Comparison of ENCODE assay signal across 8 mouse cellular contexts in the genomic region with DNA sequence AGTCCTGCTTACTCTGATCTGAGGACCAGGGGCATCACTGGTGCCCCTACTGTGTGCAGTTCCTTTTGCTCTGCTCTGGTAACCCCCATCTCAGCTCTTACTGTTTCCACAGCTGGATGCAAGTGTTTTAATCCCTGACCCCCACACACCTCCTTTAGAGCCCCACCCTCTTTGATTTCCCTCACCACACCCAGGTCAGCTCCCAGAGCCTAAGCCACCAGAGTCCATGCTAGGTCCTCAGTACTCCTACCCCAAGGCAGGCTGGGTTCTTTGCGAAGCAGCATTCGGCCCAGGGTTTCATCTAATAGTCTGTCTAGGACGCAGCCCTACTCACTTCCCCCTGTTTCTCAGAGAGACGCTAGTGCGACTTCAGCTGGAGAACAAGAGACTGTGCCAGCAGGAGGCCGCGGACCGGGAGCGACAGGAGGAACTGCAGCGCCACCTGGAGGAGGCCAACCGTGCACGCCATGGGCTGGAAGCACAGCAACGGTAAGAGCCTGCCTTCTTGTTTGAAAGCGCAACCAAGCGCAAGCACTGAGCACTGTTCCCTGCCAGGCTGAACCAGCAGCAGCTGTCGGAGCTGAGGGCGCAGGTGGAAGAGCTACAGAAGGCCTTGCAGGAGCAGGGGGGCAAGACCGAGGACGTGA. TPM values are rescaled to one million over a fixed set of nuclear protein-coding genes. Genes with fewer than 3 reads are reported as not detected.
DNase-seq lines count a peak whose midpoint lies in the region; ATAC-seq and TF ChIP-seq lines count a peak whose summit lies in the region.

No protein-coding gene starts in this region.

- peaks cover 0 to 24% of the 10 kb centered on the region in 2 experiments; a peak in 3 of 4 replicates for H3K4me1 ChIP-seq in ES-E14 (ENCODE audit: control insufficient read depth in 2 of 2, insufficient read depth in 2 of 2, low read length in 2 of 2, poor library complexity in 1 of 2)
- H3K4me1 ChIP-seq in forebrain, embryonic 14.5 days (ENCODE audit: control insufficient read depth, insufficient read depth, low read length), result no peaks in the 10 kb centered on the region
- H3K4me1 ChIP-seq in lung, embryonic 15.5 days, result peaks cover 3% of the 10 kb centered on the region

- ATAC-seq in cerebellum, adult (ENCODE audit: insufficient number of reproducible peaks, low FRiP score, low TSS enrichment), result peak; percentile 93
- ATAC-seq in forebrain, embryonic 14.5 days, result peak; percentile 90
- peak; percentile 68 for ATAC-seq in lung, embryonic 15.5 days (ENCODE audit: borderline replicate concordance, extremely low read depth, low FRiP score, low TSS enrichment)

- H3K27me3 ChIP-seq in forebrain, embryonic 14.5 days (replicated peaks; ENCODE audit: control insufficient read depth, insufficient read depth, low read length), result 0 out of 2 replicates have a peak, but pooled peaks cover 3% of the 10 kb centered on the region
- 0 out of 2 replicates have a peak, but pooled peaks cover 7% of the 10 kb centered on the region for H3K27me3 ChIP-seq in lung, embryonic 15.5 days

- H3K36me3 ChIP-seq in ES-E14 (ENCODE audit: control insufficient read depth, insufficient read depth, low read length, poor library complexity, severe bottlenecking), result peaks cover 44% of the 10 kb centered on the region
- H3K36me3 ChIP-seq in forebrain, embryonic 14.5 days (ENCODE audit: control insufficient read depth, insufficient read depth, low read length), result no peaks in the 10 kb centered on the region
- no peaks in the 10 kb centered on the region for H3K36me3 ChIP-seq in lung, embryonic 15.5 days

- no peak overlapping the region for H3K27ac ChIP-seq in ES-E14 (ENCODE audit: insufficient read depth, low read depth, low read length, poor library complexity, severe bottlenecking)
- no peak overlapping the region for H3K27ac ChIP-seq in forebrain, embryonic 14.5 days (ENCODE audit: low read depth, low read length)
- H3K27ac ChIP-seq in layer of hippocampus, adult 2 months, result no peak overlapping the region; the same call in 1 of the 2 replicates
- H3K27ac ChIP-seq in lung, embryonic 15.5 days, result no peak overlapping the region

- peak; percentile 98 for TF ChIP-seq CTCF in layer of hippocampus, adult 2 months (conservative IDR thresholded peaks at IDR 0.05)

- peak overlapping the region; percentile 31 for H3K4me2 ChIP-seq in forebrain, embryonic 14.5 days (ENCODE audit: low read length)
- H3K4me2 ChIP-seq in lung, embryonic 15.5 days, result no peak overlapping the region

- peak overlapping the region; percentile 24 to 47; a peak in 3 of 4 replicates for H3K4me3 ChIP-seq in ES-E14 (ENCODE audit: insufficient read depth in 1 of 2, low read depth in 1 of 2, low read length in 2 of 2, poor library complexity in 1 of 2, severe bottlenecking in 1 of 2)
- H3K4me3 ChIP-seq in forebrain, embryonic 14.5 days (ENCODE audit: low read depth, low read length), result no peak overlapping the region
- no peak overlapping the region; the same call in 1 of the 2 replicates for H3K4me3 ChIP-seq in layer of hippocampus, adult 2 months
- no peak overlapping the region for H3K4me3 ChIP-seq in lung, embryonic 15.5 days

- no peaks in the 10 kb centered on the region for H3K9me3 ChIP-seq in ES-E14 (ENCODE audit: control insufficient read depth, insufficient read depth, low read depth, low read length)
- H3K9me3 ChIP-seq in forebrain, embryonic 14.5 days (replicated peaks; ENCODE audit: control insufficient read depth, low read length), result no peaks in the 10 kb centered on the region
- no peaks in the 10 kb centered on the region for H3K9me3 ChIP-seq in lung, embryonic 15.5 days

- peak; percentile 93 for DNase-seq in ES-E14 (ENCODE audit: low read depth, low spot score)
- DNase-seq in forebrain, embryonic 14.5 days (ENCODE audit: low spot score), result peak; percentile 95
- DNase-seq in heart, postnatal 14 days, result peak; percentile 91 to 95
- peak; percentile 91 to 96 for DNase-seq in layer of hippocampus, adult 2 months (ENCODE audit: low spot score in 2 of 2)
- DNase-seq in ovary, postnatal 14 days (ENCODE audit: low spot score), result peak; percentile 78
- peak; percentile 96 for DNase-seq in thymus, postnatal 14 days

- WGBS in forebrain, embryonic 14.5 days, result under 1% methylated on average over 19 of the region's 19 CpGs
- WGBS in lung, embryonic 15.5 days, result 8% methylated on average over 19 of the region's 19 CpGs

- intact Hi-C loops in heart, postnatal 14 days (cut with DNase I), result loop anchor here (2.0 kb wide), 1 partner anchor 69 kb away; no protein-coding TSS in a partner anchor

- H3K9ac ChIP-seq in ES-E14 (ENCODE audit: insufficient read depth, low read depth, low read length, poor library complexity, severe bottlenecking), result peak overlapping the region; percentile 62
- H3K9ac ChIP-seq in forebrain, embryonic 14.5 days (ENCODE audit: low read length), result peak overlapping the region; percentile 41
- H3K9ac ChIP-seq in lung, embryonic 15.5 days, result no peak overlapping the region

- in situ Hi-C loops in ES-E14 (cut with MboI; ENCODE audit: low sequenced_read_pairs in 2 of 2, unreplicated experiment in 2 of 2), result no loop called here

TF ChIP-seq in ES-E14, 5 proteins besides CTCF, POLR2A, EP300 and RAD21:
- TF ChIP-seq ZNF384 (IDR thresholded peaks at IDR 0.05; ENCODE audit: low read depth, low read length) (no peak), CHD2 (IDR thresholded peaks at IDR 0.05; ENCODE audit: low read depth, low read length) (no peak), HCFC1 (IDR thresholded peaks at IDR 0.05; ENCODE audit: borderline replicate concordance, insufficient read depth, low read length) (no peak; the same call in 1 of the 2 replicates), ZC3H11A (IDR thresholded peaks at IDR 0.05; ENCODE audit: borderline replicate concordance, low read depth, low read length) (no peak), MAFK (IDR thresholded peaks at IDR 0.05; ENCODE audit: insufficient read depth, low read depth, low read length) (no peak)

RNA-seq across cellular contexts. Expression of a gene that starts 7.4 kb away (rescaled TPM):
- 28.6 and 52.9 TPM in 2 replicates for total RNA-seq in ES-E14 (2012; rRNA removed)
- polyA plus RNA-seq in forebrain, embryonic 14.5 days (2014; fragmentation: Nextera tagmentation; extraction: Ambion mirVana), result 13.0 and 20.3 TPM in 2 replicates
- total RNA-seq in heart, postnatal 14 days (2021), result 1 to 10 TPM; 1.6 to 2.0 TPM
- total RNA-seq in layer of hippocampus, adult 2 months (2021), result 1 to 10 TPM; 9.2 to 10.0 TPM
- 23.2 and 23.9 TPM in 2 replicates for polyA plus RNA-seq in lung, embryonic 15.5 days (2015; fragmentation: Nextera tagmentation; extraction: Ambion mirVana)

RNA-seq across cellular contexts. Expression of a gene that starts 16.6 kb away (rescaled TPM):
- total RNA-seq in ES-E14 (2012; rRNA removed), result 0.22 and 0.48 TPM in 2 replicates
- polyA plus RNA-seq in forebrain, embryonic 14.5 days (2014; fragmentation: Nextera tagmentation; extraction: Ambion mirVana), result not detected in 2 replicates
- total RNA-seq in heart, postnatal 14 days (2021), result not detected
- total RNA-seq in layer of hippocampus, adult 2 months (2021), result not detected
- polyA plus RNA-seq in lung, embryonic 15.5 days (2015; fragmentation: Nextera tagmentation; extraction: Ambion mirVana), result not detected in 2 replicates

RNA-seq across cellular contexts. Expression of a gene that starts 19.3 kb away (rescaled TPM):
- 53.8 and 57.6 TPM in 2 replicates for total RNA-seq in ES-E14 (2012; rRNA removed)
- 5.0 and 6.5 TPM in 2 replicates for polyA plus RNA-seq in forebrain, embryonic 14.5 days (2014; fragmentation: Nextera tagmentation; extraction: Ambion mirVana)
- 10 to 100 TPM; 11.2 to 13.9 TPM for total RNA-seq in heart, postnatal 14 days (2021)
- 10 to 100 TPM; 57.7 to 63.0 TPM for total RNA-seq in layer of hippocampus, adult 2 months (2021)
- polyA plus RNA-seq in lung, embryonic 15.5 days (2015; fragmentation: Nextera tagmentation; extraction: Ambion mirVana), result 17.4 and 20.5 TPM in 2 replicates

RNA-seq across cellular contexts. Expression of a gene that starts 27.3 kb away (rescaled TPM):
- total RNA-seq in ES-E14 (2012; rRNA removed), result 237 and 266 TPM in 2 replicates
- polyA plus RNA-seq in forebrain, embryonic 14.5 days (2014; fragmentation: Nextera tagmentation; extraction: Ambion mirVana), result 166 and 178 TPM in 2 replicates
- total RNA-seq in heart, postnatal 14 days (2021), result 10 to 100 TPM; 65.7 to 67.1 TPM
- 100 to 1,000 TPM; 119 to 122 TPM for total RNA-seq in layer of hippocampus, adult 2 months (2021)
- 124 and 128 TPM in 2 replicates for polyA plus RNA-seq in lung, embryonic 15.5 days (2015; fragmentation: Nextera tagmentation; extraction: Ambion mirVana)

RNA-seq across cellular contexts. Expression of a gene that starts 28.2 kb away (rescaled TPM):
- total RNA-seq in ES-E14 (2012; rRNA removed), result 160 and 174 TPM in 2 replicates
- 93.3 and 111 TPM in 2 replicates for polyA plus RNA-seq in forebrain, embryonic 14.5 days (2014; fragmentation: Nextera tagmentation; extraction: Ambion mirVana)
- 10 to 100 TPM; 39.7 to 50.7 TPM for total RNA-seq in heart, postnatal 14 days (2021)
- 10 to 100 TPM; 43.0 to 46.9 TPM for total RNA-seq in layer of hippocampus, adult 2 months (2021)
- polyA plus RNA-seq in lung, embryonic 15.5 days (2015; fragmentation: Nextera tagmentation; extraction: Ambion mirVana), result 114 and 120 TPM in 2 replicates

Comparison
In these comparisons a context has a peak if more than half of its experiments do, and no peak if none do; other contexts are left out.
1. H3K4me3 ChIP-seq: peak in ES-E14 (2 of 2); none in forebrain, embryonic 14.5 days (single experiment), layer of hippocampus, adult 2 months (single experiment) and lung, embryonic 15.5 days (single experiment).
2. Peak in every context shown above with its lines, with median percentiles within 50 percentile points of each other: DNase-seq and ATAC-seq.